Mouse (Mus musculus) urinary bladder, postnatal 10 days (tissue): ENCODE measurements around the gene Eml4.

ENCODE experiments used
- DNase-seq: peaks from one replicate; pipeline ENCODE4 v3.0.0; 2022; ENCODE audit warnings: low spot score

The Eml4 gene

GRCm38 (mm10) chr17:83382752-83383151, 32.0 kb downstream of the Eml4 start:
- no peak for DNase-seq

- no peak for DNase-seq
Measured at GRCm38 (mm10) chr17:83384981-83385380, 34.2 kb downstream of the Eml4 start.

GRCm38 (mm10) chr17:83387161-83387560, 36.4 kb downstream of the Eml4 start:
- no peak for DNase-seq

GRCm38 (mm10) chr17:83394013-83394412, 43.3 kb downstream of the Eml4 start:
- DNase-seq = no peak

GRCm38 (mm10) chr17:83397571-83398100, 46.9 kb downstream of the Eml4 start:
- no peak for DNase-seq

GRCm38 (mm10) chr17:83398756-83399155, 48.0 kb downstream of the Eml4 start:
- no peak for DNase-seq

- DNase-seq = no peak
Measured at GRCm38 (mm10) chr17:83430607-83431006, 79.9 kb downstream of the Eml4 start.

GRCm38 (mm10) chr17:83443406-83443805, 92.7 kb downstream of the Eml4 start:
- DNase-seq = no peak

- no peak for DNase-seq
Measured at GRCm38 (mm10) chr17:83449583-83449982, 98.9 kb downstream of the Eml4 start.

- DNase-seq = no peak
Measured at GRCm38 (mm10) chr17:83451367-83451766, 100.6 kb downstream of the Eml4 start.

GRCm38 (mm10) chr17:83451796-83452195, 101.1 kb downstream of the Eml4 start:
- no peak for DNase-seq

GRCm38 (mm10) chr17:83452451-83452850, 101.7 kb downstream of the Eml4 start:
- DNase-seq = no peak

- DNase-seq = no peak
Measured at GRCm38 (mm10) chr17:83453587-83453986, 102.9 kb downstream of the Eml4 start.

- DNase-seq = no peak
Measured at GRCm38 (mm10) chr17:83457271-83457670, 106.5 kb downstream of the Eml4 start.

- no peak for DNase-seq
Measured at GRCm38 (mm10) chr17:83465969-83466368, 115.2 kb downstream of the Eml4 start.

GRCm38 (mm10) chr17:83466697-83467251, 116.0 kb downstream of the Eml4 start:
- DNase-seq = no peak

GRCm38 (mm10) chr17:83469586-83469985, 118.9 kb downstream of the Eml4 start:
- DNase-seq = no peak

GRCm38 (mm10) chr17:83477089-83477488, 126.4 kb downstream of the Eml4 start:
- DNase-seq = no peak

- DNase-seq = no peak
Measured at GRCm38 (mm10) chr17:83481551-83481950, 130.8 kb downstream of the Eml4 start.

GRCm38 (mm10) chr17:83482817-83483536, 132.2 kb downstream of the Eml4 start:
- no peak for DNase-seq

GRCm38 (mm10) chr17:83483784-83484183, 133.1 kb downstream of the Eml4 start:
- no peak for DNase-seq

GRCm38 (mm10) chr17:83487762-83488161, 137.0 kb downstream of the Eml4 start:
- no peak for DNase-seq

- DNase-seq = no peak
Measured at GRCm38 (mm10) chr17:83498889-83499288, 148.2 kb downstream of the Eml4 start.

GRCm38 (mm10) chr17:83499692-83500091, 149.0 kb downstream of the Eml4 start:
- no peak for DNase-seq
